Mouse (Mus musculus) E14TG2a.4 (cell line): Measurements from ENCODE around the gene Masp2.

Experiments used
- H3K27me3 ChIP-seq: 2 replicates; pipeline ENCODE4 v1.6.1; 2014; ENCODE audit warnings: low read length, control low read depth; ENCODE audit not compliant: insufficient read depth
- H3K36me3 ChIP-seq: 2 replicates; pipeline ENCODE4 v1.6.1; 2014; ENCODE audit warnings: low read length, control low read depth; ENCODE audit not compliant: insufficient read depth
- H3K4me1 ChIP-seq: replicated peaks from 2 replicates; pipeline ENCODE4 v1.6.1; 2014; ENCODE audit warnings: low read depth, low read length, control low read depth
- H3K4me3 ChIP-seq: replicated peaks from 2 replicates; pipeline ENCODE4 v1.5.1; 2014; ENCODE audit warnings: mild to moderate bottlenecking, low read length
- H3K9me3 ChIP-seq: 2 replicates; pipeline ENCODE4 v1.6.1; 2014; ENCODE audit warnings: low read length, control low read depth
- CTCF ChIP-seq: conservative IDR thresholded peaks from 2 replicates; pipeline ENCODE4 v1.5.1; 2014; ENCODE audit warnings: low read length
- NANOG ChIP-seq: IDR thresholded peaks from 2 replicates; pipeline ENCODE4 v1.6.1; 2014; ENCODE audit warnings: borderline replicate concordance, low read length, mixed read lengths
- POU5F1 ChIP-seq: IDR thresholded peaks from 2 replicates; pipeline ENCODE4 v1.6.1; 2014; ENCODE audit warnings: low read length, borderline replicate concordance

Masp2 gene

DNA sequence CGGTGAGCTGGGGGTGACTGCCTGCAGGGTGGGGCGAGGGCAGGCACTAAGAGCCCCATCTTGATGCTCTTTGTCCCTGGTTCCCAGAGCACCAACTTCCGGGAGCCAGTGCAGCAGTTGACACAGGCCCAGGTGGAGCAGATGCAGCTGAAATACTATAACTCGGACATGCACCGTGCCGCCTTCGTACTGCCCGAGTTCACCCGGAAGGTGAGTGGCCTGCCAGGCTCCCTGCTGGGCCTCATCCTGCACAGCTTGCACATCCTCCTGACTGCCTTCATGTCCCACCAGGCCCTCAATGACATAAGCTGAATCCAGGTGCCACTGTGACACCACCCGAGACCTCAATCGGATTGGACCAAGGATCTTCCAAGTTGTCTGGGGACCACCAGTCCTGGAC lies 8.4 kb upstream of the Masp2 start:
- Histone ChIP-seq H3K36me3 (peaks cover 71% of the 10 kb centered on the region), H3K9me3 (0 out of 2 replicates have a peak, but pooled peaks cover 2% of the 10 kb centered on the region), H3K4me1 (peaks cover 62% of the 10 kb centered on the region), H3K27me3 (no peaks in the 10 kb centered on the region), H3K4me3 (peak overlapping the region; percentile 100)
- TF ChIP-seq POU5F1 (no peak), NANOG (no peak), CTCF (no peak)

- H3K9me3 ChIP-seq, result 0 out of 2 replicates have a peak, but pooled peaks cover 2% of the 10 kb centered on the region
- H3K27me3 ChIP-seq, result no peaks in the 10 kb centered on the region
- H3K4me1 ChIP-seq, result peaks cover 61% of the 10 kb centered on the region
- TF ChIP-seq NANOG (no peak), CTCF (no peak), POU5F1 (no peak)
- H3K36me3 ChIP-seq, result peaks cover 88% of the 10 kb centered on the region
- H3K4me3 ChIP-seq, result no peak overlapping the region
These were observed 6.4 kb upstream of the Masp2 start for GRCm38 (mm10) chr4:148595916-148596315.

- H3K4me3 ChIP-seq, result no peak overlapping the region
- 0 out of 2 replicates have a peak, but pooled peaks cover 2% of the 10 kb centered on the region for H3K9me3 ChIP-seq
- peaks cover 91% of the 10 kb centered on the region for H3K36me3 ChIP-seq
- H3K27me3 ChIP-seq, result no peaks in the 10 kb centered on the region
- TF ChIP-seq POU5F1 (no peak), CTCF (no peak)
- H3K4me1 ChIP-seq, result peaks cover 69% of the 10 kb centered on the region
These were observed 5.6 kb upstream of the Masp2 start for GRCm38 (mm10) chr4:148596731-148597130.

- Histone ChIP-seq H3K4me3 (no peak overlapping the region), H3K27me3 (no peaks in the 10 kb centered on the region), H3K9me3 (0 out of 2 replicates have a peak, but pooled peaks cover 2% of the 10 kb centered on the region), H3K4me1 (peaks cover 74% of the 10 kb centered on the region), H3K36me3 (peaks cover 90% of the 10 kb centered on the region)
- no peak for TF ChIP-seq CTCF
- no peak for TF ChIP-seq POU5F1
- no peak for TF ChIP-seq NANOG
These were observed 3.5 kb upstream of the Masp2 start for GRCm38 (mm10) chr4:148598826-148599225.

- H3K4me3 ChIP-seq, result peak overlapping the region; percentile 41
- peaks cover 81% of the 10 kb centered on the region for H3K36me3 ChIP-seq
- 0 out of 2 replicates have a peak, but pooled peaks cover 2% of the 10 kb centered on the region for H3K9me3 ChIP-seq
- TF ChIP-seq POU5F1, result no peak
- no peak for TF ChIP-seq NANOG
- no peak for TF ChIP-seq CTCF
- no peaks in the 10 kb centered on the region for H3K27me3 ChIP-seq
- H3K4me1 ChIP-seq, result peaks cover 73% of the 10 kb centered on the region
These were observed 2.0 kb upstream of the Masp2 start for GRCm38 (mm10) chr4:148600316-148600715.

DNA sequence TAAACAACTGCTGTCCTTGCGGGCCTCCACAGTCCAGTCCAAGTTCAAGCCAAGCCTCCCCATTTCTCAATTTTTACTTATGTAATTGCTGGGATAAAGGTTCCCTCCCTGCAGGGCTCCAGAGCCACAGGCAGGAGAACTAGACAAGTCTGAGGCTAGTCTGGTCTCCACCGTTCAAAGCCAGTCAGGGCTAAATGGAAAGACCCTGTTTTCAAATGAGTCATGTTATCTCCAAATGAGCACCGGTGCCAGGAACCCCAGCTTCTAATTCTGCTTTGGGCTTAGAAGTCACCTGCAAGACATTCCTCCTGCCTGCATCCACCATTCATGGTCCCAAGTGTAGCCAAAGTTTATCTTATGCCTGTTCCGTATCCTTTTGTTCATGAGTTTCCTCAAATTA lies 483 bp upstream of the Masp2 start:
- Histone ChIP-seq H3K36me3 (peaks cover 77% of the 10 kb centered on the region), H3K4me1 (peaks cover 72% of the 10 kb centered on the region), H3K9me3 (0 out of 2 replicates have a peak, but pooled peaks cover 2% of the 10 kb centered on the region), H3K27me3 (no peaks in the 10 kb centered on the region), H3K4me3 (no peak overlapping the region)
- no peak for TF ChIP-seq CTCF
- no peak for TF ChIP-seq POU5F1
- no peak for TF ChIP-seq NANOG

DNA sequence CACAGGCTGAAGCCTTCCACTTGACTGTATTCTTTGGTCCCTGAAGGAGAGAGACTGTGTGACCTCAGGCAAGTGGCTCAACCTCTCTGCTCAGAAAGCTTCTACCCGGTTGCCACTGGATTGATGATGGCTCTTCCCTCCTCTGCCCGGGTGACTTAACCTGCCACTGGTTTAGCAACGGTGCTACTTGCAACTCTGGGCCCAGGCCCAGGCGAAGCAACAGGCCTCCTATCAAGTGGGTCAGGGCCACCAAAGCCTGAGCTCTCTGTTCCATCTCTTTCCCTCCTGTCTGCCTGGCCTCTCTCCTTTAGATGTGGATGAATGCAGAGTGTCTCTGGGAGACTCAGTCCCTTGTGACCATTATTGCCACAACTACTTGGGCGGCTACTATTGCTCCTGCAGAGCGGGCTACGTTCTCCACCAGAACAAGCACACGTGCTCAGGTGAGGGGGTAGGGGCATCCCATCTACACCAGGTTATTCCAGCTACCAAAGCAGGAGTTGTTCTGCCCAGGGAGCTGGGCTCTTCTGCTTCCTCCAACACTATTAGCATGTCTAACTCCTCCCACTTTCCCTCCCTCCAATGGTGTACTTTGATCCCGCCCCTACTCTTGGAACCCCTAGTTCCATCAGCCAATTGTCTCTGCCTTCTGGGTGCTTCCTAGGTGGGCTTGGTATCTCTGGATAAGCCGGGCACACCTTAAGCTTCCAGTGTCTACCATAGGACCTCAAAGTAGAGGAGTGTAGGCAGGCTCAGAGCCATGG lies 1.2 kb downstream of the Masp2 start:
- TF ChIP-seq CTCF (no peak), NANOG (no peak), POU5F1 (no peak)
- peaks cover 71% of the 10 kb centered on the region for H3K4me1 ChIP-seq
- no peaks in the 10 kb centered on the region for H3K9me3 ChIP-seq
- peaks cover 68% of the 10 kb centered on the region for H3K36me3 ChIP-seq
- no peaks in the 10 kb centered on the region for H3K27me3 ChIP-seq
- peak overlapping the region; percentile 53 for H3K4me3 ChIP-seq

DNA sequence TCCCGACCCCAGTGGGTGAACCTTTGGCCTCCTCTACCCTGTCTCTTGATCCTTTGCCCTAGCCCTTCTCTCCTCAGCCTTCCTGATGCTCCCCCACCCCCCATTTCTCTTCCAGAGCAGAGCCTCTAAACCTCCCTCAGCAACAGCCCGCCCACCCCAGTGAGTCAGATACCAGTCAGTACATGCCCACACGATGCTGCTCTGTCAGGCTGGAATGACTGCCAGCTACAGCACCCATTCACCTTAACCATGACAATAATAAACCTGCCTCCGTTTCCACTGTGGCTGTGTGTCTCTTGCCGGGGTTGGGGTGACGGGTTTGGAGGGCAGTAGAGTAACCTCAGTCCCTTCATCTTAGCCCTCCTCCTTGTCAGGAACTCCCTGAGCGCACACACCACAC lies 1.8 kb downstream of the Masp2 start:
- Histone ChIP-seq H3K36me3 (peaks cover 69% of the 10 kb centered on the region), H3K9me3 (no peaks in the 10 kb centered on the region)
- TF ChIP-seq CTCF (no peak), POU5F1 (no peak), NANOG (no peak)

GRCm38 (mm10) chr4:148604541-148605165 lies 2.3 kb downstream of the Masp2 start:
- Histone ChIP-seq H3K9me3 (no peaks in the 10 kb centered on the region), H3K36me3 (peaks cover 67% of the 10 kb centered on the region), H3K4me1 (peaks cover 71% of the 10 kb centered on the region), H3K27me3 (no peaks in the 10 kb centered on the region), H3K4me3 (no peak overlapping the region)
- TF ChIP-seq NANOG (no peak), CTCF (peak; percentile 94)

More for the DNA sequence above, 1.8 kb downstream of the Masp2 start:
- Histone ChIP-seq H3K4me3 (peak overlapping the region; percentile 53; the same call in 1 of the 2 replicates), H3K4me1 (peaks cover 71% of the 10 kb centered on the region), H3K27me3 (no peaks in the 10 kb centered on the region)
